Mouse (Mus musculus): ENCODE data around the gene Hbq1a. TPM values are rescaled to one million over a fixed set of nuclear protein-coding genes. Genes with fewer than 3 reads are reported as not detected.
A peak's percentile ranks its signal among the peaks of the same experiment; 100 is the strongest.
"Not testable (repeated sequence)": the region's sequence is repeated elsewhere in the genome, so short reads cannot be mapped to it uniquely, and the experiment has no call there.

The Hbq1a gene
- total RNA-seq, 1 experiment from 2014 or later: not detected

DNA sequence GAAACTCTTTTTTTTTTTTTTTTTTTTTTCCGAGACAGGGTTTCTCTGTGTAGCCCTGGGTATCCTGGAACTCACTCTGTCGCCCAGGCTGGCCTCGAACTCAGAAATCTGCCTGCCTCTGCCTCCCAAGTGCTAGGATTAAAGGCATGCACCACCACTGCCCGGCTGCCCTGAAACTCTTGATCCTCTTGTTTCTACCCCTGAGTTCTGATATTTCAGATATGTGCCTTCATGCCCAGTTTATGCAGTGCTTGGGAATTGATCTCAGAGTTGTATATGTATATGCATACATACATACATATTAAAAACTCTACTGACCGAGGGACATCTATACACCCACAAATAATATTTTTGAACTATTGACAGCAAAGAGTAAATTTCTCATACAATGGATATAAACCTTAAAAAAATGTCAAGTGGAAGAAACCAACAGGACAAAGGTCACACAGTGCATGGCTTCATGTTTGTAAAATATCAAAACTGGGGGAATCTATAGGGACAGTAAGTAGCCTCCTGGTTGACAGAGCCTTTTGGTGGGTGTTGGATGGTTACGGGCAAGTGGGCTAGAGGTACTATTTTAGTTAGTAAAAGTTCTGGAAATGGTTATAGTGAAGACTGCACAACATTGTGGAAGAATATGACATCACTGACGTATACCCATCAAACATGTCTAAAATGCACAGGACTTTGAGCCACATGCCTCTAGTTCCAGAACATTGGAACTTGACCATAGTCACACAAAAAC is 14.7 kb upstream of the Hbq1a start:
- no peak for DNase-seq

- not testable (repeated sequence) for DNase-seq
These were observed 14.0 kb upstream of the Hbq1a start for GRCm38 (mm10) chr11:32285887-32286286.

- peak; percentile 80 for DNase-seq
These were observed 13.0 kb upstream of the Hbq1a start, which contains the start of gene Hbq1b for GRCm38 (mm10) chr11:32286695-32287492. Hbq1b (plus strand) TSS chr11:32286965.

DNA sequence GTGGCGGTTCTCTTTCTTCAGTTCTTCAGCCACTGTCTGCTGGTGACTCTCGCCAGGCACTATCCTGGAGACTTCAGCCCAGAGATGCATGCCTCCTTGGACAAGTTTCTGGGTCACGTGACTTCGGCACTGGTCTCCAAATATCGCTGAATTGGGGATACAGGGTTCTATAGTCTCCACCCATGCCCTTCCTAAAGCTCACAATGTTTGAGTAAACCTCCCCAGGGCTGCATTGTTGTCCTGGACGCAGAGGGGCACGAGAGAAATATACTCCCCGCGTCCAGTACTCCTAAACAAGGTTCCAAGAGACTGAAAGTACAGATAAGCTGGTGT is 12.4 kb upstream of the Hbq1a start:
- no peak for DNase-seq

DNA sequence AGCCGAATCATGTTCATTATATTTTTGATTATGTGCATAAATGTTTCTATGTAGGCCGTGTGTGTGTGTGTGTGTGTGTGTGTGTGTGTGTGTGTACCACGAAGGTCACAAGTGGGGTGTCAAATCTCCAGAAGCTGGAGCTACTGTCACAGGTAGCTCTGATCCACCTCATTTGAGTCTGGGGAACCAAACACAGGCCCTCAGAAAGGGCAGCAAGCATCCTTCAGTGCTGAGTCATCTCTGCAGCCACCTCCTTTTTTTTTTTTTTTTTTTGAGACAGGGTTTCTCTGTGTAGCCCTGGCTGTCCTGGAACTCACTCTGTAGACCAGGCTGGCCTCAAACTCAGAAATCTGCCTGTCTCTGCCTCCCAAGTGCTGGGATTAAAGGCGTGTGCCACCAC is 7.0 kb upstream of the Hbq1a start:
- DNase-seq: not testable (repeated sequence)

DNA sequence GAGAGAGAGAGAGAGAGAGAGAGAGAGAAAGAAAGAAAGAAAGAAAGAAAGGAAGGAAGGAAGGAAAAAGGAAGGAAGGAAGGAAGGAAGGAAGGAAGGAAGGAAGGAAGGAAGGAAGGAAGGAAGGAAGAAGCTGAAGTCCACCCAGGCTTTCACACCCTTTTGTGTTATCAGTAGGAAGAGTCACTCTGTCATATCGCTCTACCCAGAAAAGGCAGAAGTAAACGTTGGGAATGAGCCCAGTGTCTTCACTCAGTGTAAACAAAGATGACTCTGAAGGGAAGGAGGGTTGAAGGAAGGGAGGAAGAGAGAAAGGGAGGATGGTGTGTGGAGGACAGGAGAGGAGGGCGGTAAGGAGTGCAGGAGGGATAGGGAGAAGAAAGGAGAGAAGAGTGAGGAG is 6.4 kb upstream of the Hbq1a start:
- not testable (repeated sequence) for DNase-seq

- DNase-seq: not testable (repeated sequence)
These were observed 3.7 kb upstream of the Hbq1a start, which contains the start of gene Hba-a2 for GRCm38 (mm10) chr11:32296203-32296602. Hba-a2 (plus strand) TSS chr11:32296489.

DNA sequence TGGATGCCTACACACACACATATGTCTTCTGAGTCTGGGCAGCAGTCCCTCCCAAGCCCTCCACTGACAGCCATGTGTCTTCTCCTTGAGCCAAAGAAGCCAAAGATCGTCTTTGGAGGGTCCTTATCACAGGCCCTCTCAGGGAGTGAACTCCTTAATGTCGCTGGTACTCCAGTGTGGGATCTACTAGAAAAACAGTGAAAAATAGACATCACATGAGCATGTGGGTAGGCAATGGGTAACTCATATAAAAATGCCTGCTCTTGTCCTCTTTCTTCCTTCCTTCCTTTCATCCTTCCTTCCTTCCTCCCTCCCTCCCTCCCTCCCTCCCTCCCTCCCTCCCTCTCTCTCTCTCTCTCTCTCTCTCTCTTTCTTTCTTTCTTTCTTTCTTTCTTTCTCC is 2.5 kb upstream of the Hbq1a start:
- not testable (repeated sequence) for DNase-seq

GRCm38 (mm10) chr11:32297866-32298531 is 1.9 kb upstream of the Hbq1a start:
- DNase-seq: no peak

DNA sequence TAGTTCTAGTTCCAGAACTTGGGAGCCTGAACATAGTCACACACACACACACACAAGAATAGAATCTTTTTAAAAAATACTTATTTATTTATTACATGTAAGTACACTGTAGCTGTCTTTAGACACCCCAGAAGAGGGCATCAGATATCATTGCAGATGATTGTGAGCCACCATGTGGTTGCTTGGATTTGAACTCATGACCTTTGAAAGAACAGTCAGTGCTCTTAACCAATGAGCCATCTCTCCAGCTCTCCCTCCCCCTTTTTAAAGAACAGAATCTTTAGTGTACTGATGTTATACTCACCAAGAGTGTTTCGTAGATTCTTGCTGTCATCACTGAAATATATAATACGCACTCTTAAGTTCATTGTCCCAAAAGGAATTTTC is 1.3 kb upstream of the Hbq1a start:
- no peak for DNase-seq

DNA sequence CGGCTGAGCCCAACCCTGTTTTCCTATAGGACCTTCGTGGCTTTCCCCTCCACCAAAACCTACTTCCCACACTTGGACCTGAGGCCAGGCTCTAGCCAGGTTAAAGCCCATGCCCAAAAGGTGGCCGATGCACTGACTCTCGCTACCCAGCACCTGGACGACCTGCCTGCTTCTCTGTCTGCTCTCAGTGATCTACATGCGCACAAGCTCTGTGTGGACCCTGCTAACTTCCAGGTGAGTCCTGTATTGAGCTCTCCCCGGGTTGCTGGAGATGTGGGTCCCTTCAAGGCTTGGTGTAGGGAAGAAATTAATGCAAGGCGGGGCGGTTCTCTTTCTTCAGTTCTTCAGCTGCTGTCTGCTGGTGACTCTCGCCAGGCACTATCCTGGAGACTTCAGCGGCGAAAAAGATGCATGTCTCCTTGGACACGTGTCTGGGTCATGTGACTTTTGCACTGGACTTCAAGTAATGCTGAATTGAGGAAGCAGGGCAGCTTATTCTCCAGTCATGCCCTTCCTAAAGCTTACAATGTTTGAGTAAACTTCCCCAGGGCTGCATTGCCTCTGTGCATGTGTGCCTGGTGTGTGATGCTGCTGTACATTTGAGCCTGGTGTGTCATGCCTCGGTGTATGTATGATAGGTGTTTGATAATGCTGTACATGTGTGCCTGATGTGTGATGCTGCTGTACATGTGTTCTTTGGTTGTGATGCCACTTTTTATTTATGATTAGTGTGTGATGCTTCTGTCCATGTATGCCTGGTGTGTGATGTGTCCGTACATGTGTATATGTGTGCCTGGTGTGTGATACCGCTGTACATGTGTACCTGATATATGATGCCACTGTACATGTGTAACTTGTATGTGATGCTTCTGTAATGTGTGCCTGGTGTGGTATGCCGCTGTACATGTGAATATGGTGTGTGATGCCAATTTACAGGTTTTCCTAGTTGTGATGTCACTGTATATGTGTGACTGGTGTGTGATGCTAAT is 704 bp downstream of the Hbq1a start:
- no peak for DNase-seq

GRCm38 (mm10) chr11:32301506-32301905 is 1.6 kb downstream of the Hbq1a start:
- no peak for DNase-seq

DNA sequence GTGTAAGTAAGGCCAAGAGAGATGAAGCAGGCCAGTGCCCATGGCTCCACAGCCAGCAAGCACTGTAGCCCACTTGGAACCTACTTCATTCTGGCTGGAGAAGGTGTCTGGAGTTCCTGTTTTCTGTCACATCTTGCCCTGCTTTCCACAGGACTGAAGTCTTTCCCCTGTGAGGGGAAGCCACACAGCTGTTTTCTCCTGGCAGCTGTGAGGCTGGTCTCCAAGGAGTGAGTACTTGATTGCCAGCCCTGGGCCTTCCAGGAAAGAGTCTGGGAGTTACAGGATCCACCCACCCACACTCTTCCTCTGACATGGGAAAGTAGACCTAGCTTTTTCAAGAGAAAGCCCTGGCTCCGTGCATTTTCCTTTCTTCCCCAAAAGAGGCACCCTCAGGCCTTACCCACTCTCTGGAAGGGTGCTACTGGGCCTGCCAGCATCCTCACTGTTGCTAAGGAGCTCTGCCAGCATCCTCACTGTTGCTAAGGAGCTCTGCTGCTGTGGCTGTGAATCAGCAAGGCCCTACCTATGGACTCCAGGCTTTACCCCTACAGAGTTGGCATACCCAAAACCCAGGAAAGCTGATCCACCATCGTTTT is 3.1 kb downstream of the Hbq1a start:
- DNase-seq: no peak

DNA sequence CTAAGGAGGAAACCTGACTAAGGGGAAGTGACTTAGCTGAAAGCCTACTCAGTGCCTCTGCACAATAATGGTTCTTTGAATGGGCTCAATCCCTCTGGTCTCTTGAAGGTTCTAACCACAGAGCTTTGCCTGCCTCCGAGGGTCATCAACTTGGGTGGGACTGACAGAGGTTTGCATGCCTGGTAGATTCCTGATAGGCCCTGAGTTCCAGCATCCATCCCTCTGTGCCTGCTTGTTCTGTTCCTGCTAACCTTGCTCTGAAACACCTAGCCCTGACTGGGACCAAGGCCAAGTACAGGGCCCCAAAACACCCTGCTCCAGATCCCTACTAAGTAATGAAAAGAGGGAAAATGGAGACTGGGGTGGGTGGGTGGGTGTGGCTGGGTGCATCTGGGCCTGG is 3.6 kb downstream of the Hbq1a start:
- no peak for DNase-seq

DNA sequence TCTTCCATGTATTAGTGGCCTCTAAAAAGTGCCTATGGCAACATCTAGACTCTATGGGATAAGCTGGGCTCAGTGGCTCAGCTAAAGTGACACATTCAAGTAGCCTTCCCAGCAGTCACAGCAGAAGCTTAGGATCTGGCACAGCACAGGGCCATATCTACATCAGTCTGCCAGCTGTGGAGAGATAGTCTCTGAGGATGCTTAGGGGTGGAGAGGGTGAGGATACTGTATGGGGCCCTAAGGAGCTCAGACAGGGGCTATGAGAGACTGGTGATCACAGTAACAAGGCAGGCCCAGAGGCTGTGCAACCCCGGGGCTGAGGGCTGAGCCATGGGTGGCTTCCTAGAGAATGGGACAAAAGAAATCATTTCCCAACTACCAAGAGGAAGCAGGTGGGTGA is 7.1 kb downstream of the Hbq1a start:
- DNase-seq: no peak

GRCm38 (mm10) chr11:32309446-32309845 is 9.6 kb downstream of the Hbq1a start:
- no peak for DNase-seq

- no peak for DNase-seq
These were observed 10.1 kb downstream of the Hbq1a start for GRCm38 (mm10) chr11:32309928-32310327.

DNA sequence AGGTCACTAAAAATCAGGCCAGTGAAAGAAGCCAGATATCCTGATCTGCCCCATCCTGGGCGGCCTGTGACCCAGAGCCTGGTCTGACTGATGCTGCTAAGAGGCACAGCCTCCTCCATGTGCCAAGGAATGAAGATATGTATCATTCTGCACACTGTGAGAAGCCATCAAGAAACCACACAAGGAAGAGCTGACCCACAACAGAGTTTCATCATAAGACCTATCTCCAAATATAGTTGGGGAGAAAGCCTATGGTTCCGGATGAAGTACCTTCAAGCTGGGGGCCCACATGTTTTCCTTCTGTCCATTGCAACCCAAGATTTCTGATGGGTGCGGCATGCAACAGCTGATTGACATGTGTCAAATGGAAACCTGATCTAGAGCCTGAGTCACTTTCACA is 16.1 kb downstream of the Hbq1a start:
- DNase-seq: no peak

GRCm38 (mm10) chr11:32320507-32321195 is 20.8 kb downstream of the Hbq1a start:
- DNase-seq: no peak

DNA sequence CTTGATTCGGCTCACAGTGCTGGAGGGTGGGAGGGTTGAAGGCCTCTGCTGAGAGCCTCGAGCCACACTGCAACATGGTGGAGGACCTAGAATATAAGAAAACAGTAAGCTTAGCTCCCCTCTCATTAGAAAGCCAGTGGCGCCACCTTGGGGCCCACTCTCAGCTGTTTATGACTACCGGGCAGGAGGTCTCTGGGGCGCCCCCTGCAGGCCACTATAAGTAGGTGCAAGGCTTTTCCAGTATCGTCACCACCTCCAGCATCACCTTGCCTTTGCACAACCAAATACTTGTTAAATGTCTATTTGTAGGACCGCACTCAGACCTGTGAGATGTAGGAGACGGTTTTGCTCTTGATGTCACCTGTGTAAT is 21.3 kb downstream of the Hbq1a start:
- DNase-seq: peak; percentile 66

- peak; percentile 87 for DNase-seq
These were observed 24.7 kb downstream of the Hbq1a start for GRCm38 (mm10) chr11:32324609-32325008.

All from adrenal gland, postnatal 25 days (tissue).